Mouse (Mus musculus) inflammation-experienced regulatory T-cells, adult 6 months (primary cell): ENCODE measurements around the gene Tas2r123. TPM values are rescaled to one million over a fixed set of nuclear protein-coding genes. Genes with fewer than 3 reads are reported as not detected.

Source experiments
- ATAC-seq: one replicate; pipeline ENCODE4 v1.8.0; 2017
- polyA plus RNA-seq, 3 experiments: library from polyadenylated mRNA; unstranded; fragments of 100-300 nt; shearing (Covaris generic); gene quantifications; one replicate each; pipeline ENCODE4 v1.2.1; 2017

The Tas2r123 gene
- polyA plus RNA-seq = not detected

DNA sequence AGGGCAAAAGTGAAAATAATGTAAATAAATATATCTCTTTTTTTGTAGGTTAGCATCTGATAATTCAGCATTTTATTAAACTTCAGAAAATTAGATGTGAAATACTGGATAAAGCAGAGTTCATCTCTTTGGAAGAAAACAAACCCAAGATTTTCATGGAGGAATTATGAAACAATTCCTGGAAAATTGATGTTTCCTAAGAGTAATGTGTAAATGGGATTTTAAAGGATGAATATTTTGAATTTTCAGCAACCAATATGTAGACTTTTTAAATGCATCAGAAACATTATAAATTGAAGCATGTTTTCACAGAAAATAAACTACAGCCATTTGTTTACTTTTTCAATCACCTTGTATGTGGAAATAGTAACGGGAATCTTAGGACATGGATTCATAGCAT is at the start of gene Tas2r123:
Gene Tas2r123 (plus strand): TSS at position 301 of the 400 bp plus-strand sequence.
- no peak for ATAC-seq

DNA sequence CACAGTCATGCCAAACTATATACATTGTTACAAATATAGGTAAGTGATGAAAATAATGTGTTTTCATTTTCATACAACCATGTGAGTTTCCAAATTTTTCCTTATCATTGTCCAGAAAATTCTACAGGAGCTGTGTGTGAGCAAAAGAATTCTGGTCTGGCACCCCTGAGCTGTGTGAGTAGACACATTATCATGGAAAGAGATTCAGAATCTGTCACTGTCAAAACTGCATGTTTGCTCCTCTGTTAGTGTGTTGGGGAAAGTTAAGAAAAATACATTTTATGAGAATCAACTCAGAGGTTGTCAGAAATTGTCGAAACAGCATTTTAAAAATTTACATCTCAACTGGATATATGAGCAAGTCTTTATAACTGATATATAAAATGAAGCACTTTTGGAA is 44.4 kb upstream of the Tas2r123 start, which contains the start of gene Tas2r117:
Gene Tas2r117 (plus strand): TSS at position 301 of the 400 bp plus-strand sequence.
- ATAC-seq = no peak

DNA sequence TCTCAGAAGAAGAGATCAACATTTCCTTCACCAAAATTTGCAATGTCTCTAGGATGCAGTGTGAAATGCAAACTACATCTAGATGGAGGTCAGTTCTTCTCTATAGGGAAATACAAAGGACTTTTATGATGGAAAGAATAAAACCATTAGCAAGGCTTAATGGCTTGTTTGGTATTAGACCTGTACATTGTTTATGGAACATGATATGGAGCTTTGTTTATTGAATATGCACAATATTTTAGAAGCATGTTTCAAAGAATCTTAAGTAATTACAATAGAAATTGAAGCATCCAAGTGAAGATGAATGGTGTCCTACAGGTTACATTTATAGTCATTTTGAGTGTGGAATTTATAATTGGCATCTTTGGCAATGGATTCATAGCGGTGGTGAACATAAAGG is 8.2 kb downstream of the Tas2r123 start, which contains the start of gene Tas2r116:
Gene Tas2r116 (plus strand): TSS at position 301 of the 400 bp plus-strand sequence.
- ATAC-seq = no peak

GRCm38 (mm10) chr6:132867708-132868107 is 20.8 kb downstream of the Tas2r123 start, which contains the start of gene Tas2r110:
Gene Tas2r110 (plus strand): TSS chr6:132868008.
- ATAC-seq = no peak

GRCm38 (mm10) chr6:132892711-132893110 is 45.8 kb downstream of the Tas2r123 start, which contains the start of gene Tas2r113:
Gene Tas2r113 (plus strand): TSS chr6:132893011.
- ATAC-seq = no peak

Other genes with a start within 250 kb of the Tas2r123 start
- gene A630073D07Rik, start 195.6 kb upstream of the Tas2r123 start, polyA plus RNA-seq = not detected
- not detected for gene Tas2r120, start 190.2 kb upstream of the Tas2r123 start, polyA plus RNA-seq
- gene Tas2r121, start 146.1 kb upstream of the Tas2r123 start, polyA plus RNA-seq = not detected
- gene Tas2r122, start 135.2 kb upstream of the Tas2r123 start, polyA plus RNA-seq = not detected
- not detected for gene Tas2r115, start 109.1 kb upstream of the Tas2r123 start, polyA plus RNA-seq
- gene Tas2r124, start 92.4 kb upstream of the Tas2r123 start, polyA plus RNA-seq = not detected
- gene Tas2r102, start 85.0 kb upstream of the Tas2r123 start, polyA plus RNA-seq = not detected
- gene Tas2r136, start 69.0 kb upstream of the Tas2r123 start, polyA plus RNA-seq = not detected
- gene Tas2r117, start 44.3 kb upstream of the Tas2r123 start, polyA plus RNA-seq = not detected
- not detected for gene Tas2r116, start 8.3 kb downstream of the Tas2r123 start, polyA plus RNA-seq
- not detected for gene Tas2r110, start 20.9 kb downstream of the Tas2r123 start, polyA plus RNA-seq
- not detected for gene Tas2r113, start 45.9 kb downstream of the Tas2r123 start, polyA plus RNA-seq
- not detected for gene Tas2r125, start 62.5 kb downstream of the Tas2r123 start, polyA plus RNA-seq
- gene Tas2r129, start 104.0 kb downstream of the Tas2r123 start, polyA plus RNA-seq = not detected
- not detected for gene Tas2r131, start 110.8 kb downstream of the Tas2r123 start, polyA plus RNA-seq
- not detected for gene Tas2r109, start 133.8 kb downstream of the Tas2r123 start, polyA plus RNA-seq
- gene Tas2r103, start 190.0 kb downstream of the Tas2r123 start, polyA plus RNA-seq = not detected
- not detected for gene Tas2r140, start 208.7 kb downstream of the Tas2r123 start, polyA plus RNA-seq